Mouse (Mus musculus) spleen, postnatal 4 days (tissue): ENCODE data around the gene Armc9.

Source experiments
- DNase-seq, 2 experiments: peaks; one replicate each; pipeline ENCODE4 v3.0.0; 2022; ENCODE audit warnings: low spot score in 2 of 2

Armc9 gene

GRCm38 (mm10) chr1:86174602-86175001, 20.0 kb downstream of the Armc9 start:
- DNase-seq: no peak

DNA sequence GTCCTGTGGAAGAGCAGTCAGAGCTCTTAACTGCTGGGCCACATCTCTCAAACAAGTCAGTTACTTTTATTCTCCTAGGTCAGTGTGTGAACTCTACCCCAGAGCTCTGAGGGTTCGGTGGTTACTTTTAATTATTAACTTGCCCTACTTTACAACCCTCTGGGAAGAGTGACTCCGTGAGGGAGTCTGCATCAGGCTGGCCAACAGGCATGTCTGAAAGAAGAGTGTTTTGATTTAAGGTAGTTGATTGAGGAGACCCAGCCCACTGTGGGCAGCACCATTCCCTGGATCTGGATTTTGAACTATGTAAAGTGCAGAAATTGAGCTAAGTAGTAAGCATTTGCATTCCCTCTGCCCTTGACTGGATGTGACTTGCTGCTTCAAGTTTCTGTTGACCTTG, 21.5 kb downstream of the Armc9 start:
- DNase-seq: no peak

- DNase-seq: peak; percentile 85 to 95
These were observed 24.1 kb downstream of the Armc9 start for GRCm38 (mm10) chr1:86178462-86179253.

DNA sequence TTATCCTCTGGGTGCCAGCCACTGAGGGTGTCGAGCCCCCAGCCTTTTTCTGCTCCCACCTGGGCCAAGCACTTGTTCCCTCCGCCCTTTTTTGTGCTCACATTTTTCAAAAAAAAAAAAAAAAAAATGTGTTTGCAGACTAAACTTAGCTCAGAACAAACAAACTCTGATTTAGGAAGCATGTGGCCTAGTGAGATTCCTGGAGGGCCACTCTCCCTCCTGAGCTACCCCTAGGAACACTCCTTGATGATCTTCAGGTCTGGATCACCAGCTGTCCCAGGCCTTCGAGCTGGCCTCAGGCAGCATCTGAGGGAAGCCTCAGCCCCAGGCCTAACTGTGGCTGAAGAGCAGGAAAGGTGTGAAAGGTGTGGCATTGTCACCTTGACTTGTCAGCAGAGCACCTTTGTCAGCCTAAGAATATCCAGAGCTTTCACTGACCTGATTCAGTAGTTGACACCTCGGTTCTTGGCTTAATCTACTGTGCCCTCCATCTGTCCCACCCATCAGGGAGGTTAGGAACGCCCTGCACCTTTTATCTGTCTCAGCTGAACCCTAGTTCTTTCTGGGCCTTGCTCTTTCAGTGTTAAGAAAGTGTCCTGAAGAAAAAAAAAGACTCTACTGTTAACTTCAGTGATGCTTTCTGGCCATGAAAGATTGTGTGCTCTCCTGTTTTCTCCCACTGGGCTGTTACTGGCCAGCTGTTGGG, 27.6 kb downstream of the Armc9 start:
- DNase-seq: no peak

DNA sequence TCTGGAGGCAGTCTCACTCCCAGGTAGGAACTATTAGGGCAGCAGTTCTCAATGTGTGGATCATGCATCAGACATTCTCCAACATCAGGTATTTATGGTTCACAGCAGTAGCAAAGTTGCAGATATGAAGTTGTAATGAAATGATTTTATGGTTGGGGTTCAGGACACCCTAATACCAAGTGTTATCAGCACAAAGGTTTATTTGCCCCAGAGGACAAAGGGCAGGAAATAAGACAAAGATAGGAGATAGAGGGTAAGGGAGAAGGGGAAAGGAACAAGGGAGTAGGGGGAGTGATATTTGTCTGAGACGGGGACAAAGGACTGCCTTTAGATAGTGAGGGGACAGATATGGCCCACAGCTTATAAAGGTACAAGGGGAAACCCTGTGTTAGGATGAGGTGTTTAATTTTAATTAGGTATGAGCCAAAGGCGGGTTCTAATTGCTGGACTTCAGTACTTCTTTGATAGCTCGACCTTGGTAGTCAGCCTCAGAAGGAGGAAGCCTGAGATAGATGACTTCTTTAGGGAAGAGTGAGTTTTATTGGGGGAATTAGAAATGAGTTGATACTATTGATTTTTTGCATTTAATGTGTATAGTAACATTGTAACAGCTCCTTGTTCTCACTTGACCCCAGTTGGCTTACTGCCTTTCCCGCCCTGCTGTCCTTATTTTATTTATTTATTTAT, 29.1 kb downstream of the Armc9 start:
- DNase-seq: no peak

- peak in 1 of 2 experiments; percentile 13 for DNase-seq
These were observed 32.2 kb downstream of the Armc9 start for GRCm38 (mm10) chr1:86186762-86187161.

GRCm38 (mm10) chr1:86187856-86188255, 33.3 kb downstream of the Armc9 start:
- DNase-seq: no peak

DNA sequence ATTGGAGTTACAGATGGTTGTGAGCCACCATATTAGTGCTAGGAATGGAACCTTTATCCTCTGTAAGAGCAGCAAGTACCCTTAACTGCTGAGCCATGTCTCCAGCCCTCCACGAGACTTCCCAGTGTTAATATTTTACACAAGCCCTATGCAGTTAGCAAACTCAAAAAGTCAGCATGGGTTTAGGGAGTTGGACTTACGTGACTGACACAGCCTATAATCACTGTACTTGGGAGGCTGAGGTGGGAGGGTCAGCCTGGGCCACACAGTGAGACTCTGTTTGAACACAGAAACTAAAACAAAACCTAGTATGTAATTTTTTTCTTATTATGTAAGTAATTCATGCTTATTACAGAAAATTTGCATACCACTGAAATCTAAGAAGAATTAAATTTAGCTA, 33.7 kb downstream of the Armc9 start:
- DNase-seq: no peak

DNA sequence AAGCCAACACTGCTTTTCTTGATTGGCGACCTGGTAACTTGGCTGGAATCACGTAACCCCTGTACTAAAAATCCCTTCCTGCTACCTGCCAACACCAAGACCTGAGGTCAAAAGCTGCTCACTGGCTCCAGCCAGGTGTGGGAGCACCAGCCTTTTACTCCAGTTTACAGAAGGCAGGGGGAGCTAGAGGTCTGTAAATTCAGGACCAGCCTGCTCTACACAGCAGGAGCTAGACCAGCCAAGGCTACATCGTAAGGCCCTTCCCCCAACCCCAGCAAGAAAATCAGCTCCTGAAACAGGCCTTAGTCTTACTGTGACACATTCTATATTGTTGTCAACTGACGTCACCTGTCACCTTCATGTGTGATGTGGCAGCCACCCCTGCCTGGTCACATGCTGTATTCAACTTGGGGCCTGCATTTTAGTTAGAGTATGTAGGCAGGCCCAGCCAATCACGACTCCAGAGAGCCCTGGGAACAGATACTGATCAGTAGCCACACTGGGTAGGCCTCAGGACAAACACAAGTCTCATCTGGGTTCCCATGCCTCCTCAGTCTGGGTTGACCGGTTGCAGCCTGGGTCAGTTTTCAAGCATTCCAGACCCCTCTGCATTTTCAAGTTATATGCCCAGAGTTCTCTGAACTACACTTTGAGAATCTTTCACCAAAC, 34.6 kb downstream of the Armc9 start:
- peak in 1 of 2 experiments; percentile 15 for DNase-seq

- no peak for DNase-seq
These were observed 36.3 kb downstream of the Armc9 start for GRCm38 (mm10) chr1:86190843-86191242.

DNA sequence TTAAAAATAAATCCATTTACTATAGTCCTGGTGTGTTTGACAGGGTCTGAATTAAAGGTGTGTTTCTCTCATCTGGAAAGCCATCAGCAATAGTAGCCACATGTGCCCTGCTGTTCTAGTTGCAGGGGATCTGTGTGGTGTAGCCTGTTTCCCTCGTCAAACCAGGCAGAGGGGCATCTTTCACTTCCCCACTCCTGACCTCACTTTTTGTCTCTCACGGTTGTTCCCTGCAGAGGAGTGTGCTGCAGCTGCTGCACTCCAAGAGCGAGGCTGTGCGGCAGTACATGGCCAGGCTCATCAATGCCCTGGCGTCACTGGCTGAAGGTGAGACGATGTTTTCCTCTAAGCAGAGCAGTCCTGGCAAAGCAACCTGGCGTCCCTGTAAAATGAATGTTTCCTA, 39.5 kb downstream of the Armc9 start:
- DNase-seq: no peak

DNA sequence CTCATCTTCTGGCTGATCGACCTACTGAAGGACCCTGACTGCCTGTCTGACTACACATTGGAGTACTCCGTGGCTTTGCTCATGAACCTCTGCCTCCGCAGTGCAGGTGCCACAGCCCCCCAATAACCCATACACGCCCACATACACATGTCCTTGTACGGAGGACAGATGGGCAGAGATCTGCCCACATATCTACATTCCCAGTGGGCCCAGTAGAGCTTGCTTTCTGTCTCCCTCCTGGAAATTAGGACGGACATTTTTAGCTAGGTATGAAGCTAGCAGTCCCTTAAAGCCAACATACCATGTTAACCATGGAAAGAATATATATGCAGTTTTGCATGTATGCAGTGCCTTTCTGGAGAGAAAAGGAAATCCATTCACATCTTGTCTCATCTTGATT, 43.7 kb downstream of the Armc9 start:
- DNase-seq: no peak

- DNase-seq: no peak
These were observed 44.4 kb downstream of the Armc9 start for GRCm38 (mm10) chr1:86199026-86199425.

- DNase-seq: no peak
These were observed 46.7 kb downstream of the Armc9 start for GRCm38 (mm10) chr1:86201312-86201711.

DNA sequence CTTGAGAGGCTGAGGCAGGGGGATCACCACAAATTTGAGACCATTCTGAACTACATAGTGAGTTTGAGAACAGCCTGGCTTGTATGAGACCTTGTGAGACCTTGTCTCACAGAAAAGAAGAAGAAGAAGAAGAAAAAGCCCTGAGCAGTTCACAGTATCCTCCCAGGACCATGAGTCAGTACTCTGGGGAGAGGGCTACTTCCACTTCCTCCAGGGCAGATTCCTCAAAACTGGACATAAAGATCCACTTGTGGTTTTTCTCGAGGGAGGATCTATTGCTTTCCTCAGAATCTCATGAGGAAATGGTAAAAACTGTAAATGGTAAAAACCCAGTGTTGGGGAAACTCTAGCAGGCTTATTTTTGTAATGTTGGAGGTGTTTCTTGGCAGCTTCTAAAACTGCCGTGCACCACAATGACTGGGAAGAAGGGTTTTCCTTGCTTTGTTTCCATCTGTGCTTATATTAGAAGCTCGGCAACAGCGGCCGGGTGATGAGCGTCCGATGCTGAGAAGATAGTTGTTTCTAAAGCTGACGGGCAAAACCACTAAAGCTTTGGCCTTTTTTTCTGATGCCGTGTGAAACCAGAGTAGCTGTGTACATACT, 48.1 kb downstream of the Armc9 start:
- DNase-seq: no peak

DNA sequence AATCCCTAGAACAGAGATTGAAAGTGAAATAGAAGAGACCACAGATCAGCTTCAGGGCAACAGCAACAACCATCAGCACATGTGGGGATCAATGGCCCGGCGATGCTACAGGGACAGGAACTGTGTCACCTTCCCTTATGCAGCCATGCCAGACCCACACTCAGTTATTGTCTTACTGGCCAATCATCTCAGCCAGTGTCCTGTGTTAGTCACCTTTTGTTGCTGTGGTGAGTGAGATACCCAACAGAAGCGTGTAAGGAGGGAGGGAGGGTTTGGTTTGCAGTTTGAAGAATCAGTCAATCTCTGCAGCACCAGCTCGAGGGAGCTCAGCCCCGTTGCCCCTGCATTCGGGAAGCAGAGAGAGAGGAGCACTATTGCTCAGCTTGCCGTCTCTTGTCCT, 56.1 kb downstream of the Armc9 start:
- DNase-seq: no peak

GRCm38 (mm10) chr1:86211498-86211897, 56.9 kb downstream of the Armc9 start:
- peak in 1 of 2 experiments; percentile 24 for DNase-seq

- DNase-seq: no peak
These were observed 58.2 kb downstream of the Armc9 start for GRCm38 (mm10) chr1:86212731-86213130.

GRCm38 (mm10) chr1:86214158-86214557, 59.6 kb downstream of the Armc9 start:
- DNase-seq: peak; percentile 82 to 93

DNA sequence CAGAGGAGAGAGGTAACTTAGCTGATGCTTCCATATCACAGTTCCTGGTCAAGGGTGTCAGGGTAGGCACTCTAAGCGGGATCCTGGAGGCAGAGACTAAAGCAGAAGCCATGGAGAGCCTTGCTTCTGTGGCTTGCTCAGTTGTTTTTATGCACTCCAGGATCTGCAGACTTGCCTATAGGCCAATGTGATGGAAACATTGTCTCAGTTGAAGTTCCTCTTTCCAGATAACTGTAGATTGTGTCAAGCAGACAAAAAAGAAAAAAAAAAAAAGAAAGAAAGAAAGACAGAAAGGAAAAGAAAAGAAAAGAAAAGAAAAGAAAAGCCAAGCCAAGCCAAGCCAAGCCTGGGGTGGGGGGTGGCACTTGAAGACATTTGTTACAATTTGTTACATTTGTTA, 60.7 kb downstream of the Armc9 start:
- DNase-seq: no peak

- no peak for DNase-seq
These were observed 61.8 kb downstream of the Armc9 start for GRCm38 (mm10) chr1:86216412-86216811.

DNA sequence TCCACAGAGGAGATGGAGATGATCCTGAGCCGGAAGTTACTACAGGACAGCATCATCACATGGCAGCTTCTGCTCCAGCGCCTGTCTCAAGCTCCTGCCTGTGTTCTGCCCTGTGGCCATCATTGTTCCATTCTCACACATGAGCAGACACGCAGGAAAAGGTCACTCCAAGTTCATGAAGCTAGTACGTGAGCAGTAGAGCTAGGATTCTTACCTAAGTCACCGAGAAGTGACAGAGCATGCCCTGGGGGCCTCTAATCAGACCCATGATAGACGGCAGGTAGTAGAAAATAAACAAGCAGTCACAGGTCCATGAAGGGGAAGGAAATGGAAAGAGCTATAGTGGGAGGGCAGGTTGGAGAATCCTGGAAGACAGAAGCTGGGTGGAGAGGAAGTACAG, 63.4 kb downstream of the Armc9 start:
- DNase-seq: no peak
